Mouse (Mus musculus): ENCODE results near the gene Slc25a41.
"Not testable (repeated sequence)": the region's sequence is repeated elsewhere in the genome, so short reads cannot be mapped to it uniquely, and the experiment has no call there.

DNA sequence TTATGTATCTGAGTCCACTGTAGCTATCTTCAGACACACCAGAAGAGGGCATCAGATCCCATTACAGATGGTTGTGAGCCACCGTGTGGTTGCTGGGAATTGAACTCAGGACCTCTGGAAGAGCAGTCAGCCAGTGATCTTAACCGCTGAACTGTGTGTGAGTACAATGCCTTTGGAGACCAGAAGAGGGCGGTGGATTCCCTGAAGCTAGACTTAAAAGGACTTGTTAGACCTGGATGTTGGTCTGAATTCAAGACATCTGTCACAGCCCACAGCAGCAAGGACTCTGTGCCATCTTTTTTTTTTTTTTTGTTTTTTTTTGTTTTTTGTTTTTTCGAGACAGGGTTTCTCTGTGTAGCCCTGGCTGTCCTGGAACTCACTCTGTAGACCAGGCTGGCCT is 10.2 kb upstream of the Slc25a41 start:
- TF ChIP-seq POLR2A, CTCF (IDR thresholded peaks at IDR 0.05; ENCODE audit: extremely low read depth, insufficient read depth, low read length): not testable (repeated sequence)

Data from cortical plate, adult 2 months (tissue).